Mouse (Mus musculus): ENCODE results near the gene Hist1h2bl. TPM values are rescaled to one million over a fixed set of nuclear protein-coding genes. Genes with fewer than 3 reads are reported as not detected.

Gene Hist1h2bl
- polyA plus RNA-seq, 1 experiment from 2014 or later: not detected

DNA sequence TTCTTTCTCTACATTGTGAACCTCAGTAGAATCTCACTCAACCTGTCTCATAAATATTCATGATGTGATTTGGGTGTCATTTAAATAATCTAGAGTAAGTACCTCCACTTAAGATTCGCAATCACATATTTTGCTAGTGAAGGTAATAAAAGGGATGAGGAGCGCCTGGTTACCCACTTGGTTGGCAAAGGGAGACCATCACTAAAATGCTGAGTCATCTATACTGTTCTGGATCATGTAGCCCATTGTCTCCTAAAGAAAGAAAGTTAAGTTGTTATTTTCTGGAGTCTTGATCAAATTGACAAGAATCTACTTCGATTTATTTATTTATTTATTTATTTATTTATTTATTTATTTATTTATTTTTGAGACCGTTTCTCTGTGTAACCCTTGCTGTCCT is 9.3 kb downstream of the Hist1h2bl start:
- Histone ChIP-seq H3K4me1 (no peaks in the 10 kb centered on the region), H3K9ac (replicated peaks) (no peak overlapping the region), H3K27ac (replicated peaks) (no peak overlapping the region), H3K36me3 (no peaks in the 10 kb centered on the region), H3K4me3 (replicated peaks) (no peak overlapping the region), H3K9me3 (replicated peaks) (no peaks in the 10 kb centered on the region), H3K4me2 (no peak overlapping the region), H3K27me3 (replicated peaks) (no peaks in the 10 kb centered on the region)
- WGBS: 73% methylated on average over 4 of the region's 4 CpGs
- no peak for ATAC-seq (ENCODE audit: low FRiP score)

DNA sequence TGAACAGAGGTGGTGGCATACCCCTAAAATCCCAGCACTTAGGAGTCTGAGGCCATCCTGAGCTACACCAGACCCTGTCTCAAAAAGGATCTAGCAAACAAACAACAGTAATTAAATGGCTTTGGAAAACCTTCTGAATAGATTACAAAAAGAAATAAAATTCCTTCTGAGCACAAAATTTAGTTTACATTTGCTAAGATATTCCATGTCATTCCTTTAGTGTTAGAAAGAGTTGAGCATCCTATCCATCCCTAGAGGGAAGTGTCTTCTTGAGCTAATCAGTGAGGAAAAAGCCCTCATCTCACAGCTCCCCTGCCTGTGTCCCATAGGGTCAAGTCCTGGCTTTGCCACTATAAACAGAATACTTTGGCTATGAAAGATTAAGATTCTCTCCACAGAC is 18.1 kb downstream of the Hist1h2bl start, which contains the start of gene Olfr1359:
TSS of gene Olfr1359 (plus strand) at position 301 of the 400 bp plus-strand sequence.
- no peak within 1 kb of the TSS for H3K4me2 ChIP-seq
- H3K4me1 ChIP-seq: no peaks in the 10 kb centered on the region
- no peak for ATAC-seq (ENCODE audit: low FRiP score)
- H3K4me3 ChIP-seq (replicated peaks): no peak within 1 kb of the TSS
- no peaks in the 10 kb centered on the region for H3K36me3 ChIP-seq
- H3K27ac ChIP-seq (replicated peaks): no peak within 1 kb of the TSS
- H3K9ac ChIP-seq (replicated peaks): no peak within 1 kb of the TSS
- H3K27me3 ChIP-seq (replicated peaks): no peaks in the 10 kb centered on the region
- no peaks in the 10 kb centered on the region for H3K9me3 ChIP-seq (replicated peaks)

DNA sequence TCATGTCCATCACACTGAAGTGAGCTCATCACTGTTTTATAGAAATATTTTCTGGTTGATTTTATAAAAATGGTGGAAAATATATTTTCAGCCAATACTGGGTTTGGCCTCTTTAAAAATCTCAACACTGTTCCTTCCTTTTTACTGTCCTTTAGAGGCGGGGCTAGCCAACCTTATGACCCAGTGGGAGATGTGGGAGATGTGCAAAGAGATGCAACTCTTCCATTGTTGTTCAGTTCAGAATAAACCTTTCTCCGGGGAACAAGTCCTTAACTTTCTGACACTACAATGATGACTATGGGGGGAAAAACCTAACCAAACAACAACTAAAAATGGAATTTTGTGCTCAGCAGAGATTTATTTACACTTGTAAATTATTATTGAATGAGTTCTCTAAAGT is 38.6 kb downstream of the Hist1h2bl start, which contains the start of gene Olfr1360:
TSS of gene Olfr1360 (minus strand) at position 101 of the 400 bp plus-strand sequence.
- Histone ChIP-seq H3K4me1 (no peaks in the 10 kb centered on the region), H3K9me3 (replicated peaks) (no peaks in the 10 kb centered on the region), H3K27me3 (replicated peaks) (no peaks in the 10 kb centered on the region), H3K4me2 (no peak within 1 kb of the TSS), H3K36me3 (no peaks in the 10 kb centered on the region), H3K9ac (replicated peaks) (no peak within 1 kb of the TSS), H3K4me3 (replicated peaks) (no peak within 1 kb of the TSS), H3K27ac (replicated peaks) (no peak within 1 kb of the TSS)
- WGBS: 81% methylated on average over 2 of the region's 2 CpGs
- ATAC-seq (ENCODE audit: low FRiP score): no peak

Small RNA genes within 50 kb of the gene (microRNA-seq; reads per million reads assigned to microRNA genes)
- gene Gm44357 (not detected), gene Gm44367 (not detected), gene Gm44454 (not detected)

Other genes starting within 250 kb of the Hist1h2bl start
- 3.0 TPM in 2 replicates for gene Nkapl, start 247.6 kb downstream of the Hist1h2bl start, polyA plus RNA-seq (2015; fragmentation: Nextera tagmentation; extraction: Ambion mirVana)
- 8.7 and 10.0 TPM in 2 replicates for gene Zkscan4, start 237.2 kb downstream of the Hist1h2bl start, polyA plus RNA-seq (2015; fragmentation: Nextera tagmentation; extraction: Ambion mirVana)
- not detected in 2 replicates for gene Gm10065, start 236.7 kb downstream of the Hist1h2bl start, polyA plus RNA-seq (2015; fragmentation: Nextera tagmentation; extraction: Ambion mirVana)
- 0.24 and 0.41 TPM in 2 replicates for gene AK157302, start 220.9 kb downstream of the Hist1h2bl start, polyA plus RNA-seq (2015; fragmentation: Nextera tagmentation; extraction: Ambion mirVana)
- gene Gm11273, start 214.7 kb downstream of the Hist1h2bl start, polyA plus RNA-seq (2015; fragmentation: Nextera tagmentation; extraction: Ambion mirVana): 8.5 and 9.7 TPM in 2 replicates
- gene Zkscan8, start 185.0 kb downstream of the Hist1h2bl start, polyA plus RNA-seq (2015; fragmentation: Nextera tagmentation; extraction: Ambion mirVana): 4.3 and 4.9 TPM in 2 replicates
- gene Olfr1366, start 173.3 kb downstream of the Hist1h2bl start, polyA plus RNA-seq (2015; fragmentation: Nextera tagmentation; extraction: Ambion mirVana): 0.08 and 0.11 TPM in 2 replicates
- 0.04 TPM in 2 replicates for gene Olfr1535, start 156.2 kb downstream of the Hist1h2bl start, polyA plus RNA-seq (2015; fragmentation: Nextera tagmentation; extraction: Ambion mirVana)
- gene Olfr1364, start 134.4 kb downstream of the Hist1h2bl start, polyA plus RNA-seq (2015; fragmentation: Nextera tagmentation; extraction: Ambion mirVana): not detected in 2 replicates
- gene Olfr1362, start 102.1 kb downstream of the Hist1h2bl start, polyA plus RNA-seq (2015; fragmentation: Nextera tagmentation; extraction: Ambion mirVana): not detected in 2 replicates
- gene Olfr11, start 73.6 kb downstream of the Hist1h2bl start, polyA plus RNA-seq (2015; fragmentation: Nextera tagmentation; extraction: Ambion mirVana): 0.04 TPM in 1 of 2 replicates, not detected in the other
- gene Olfr1361, start 52.8 kb downstream of the Hist1h2bl start, polyA plus RNA-seq (2015; fragmentation: Nextera tagmentation; extraction: Ambion mirVana): not detected in 2 replicates
- gene Olfr1360, start 38.7 kb downstream of the Hist1h2bl start, polyA plus RNA-seq (2015; fragmentation: Nextera tagmentation; extraction: Ambion mirVana): not detected in 2 replicates
- gene Olfr1359, start 18.0 kb downstream of the Hist1h2bl start, polyA plus RNA-seq (2015; fragmentation: Nextera tagmentation; extraction: Ambion mirVana): not detected in 2 replicates
- 7.9 and 9.5 TPM in 2 replicates for gene Hist1h2ai, start 279 bp upstream of the Hist1h2bl start, polyA plus RNA-seq (2015; fragmentation: Nextera tagmentation; extraction: Ambion mirVana)
- gene Hist1h3h, start 1.5 kb upstream of the Hist1h2bl start, polyA plus RNA-seq (2015; fragmentation: Nextera tagmentation; extraction: Ambion mirVana): 3.2 and 5.6 TPM in 2 replicates
- 0.87 and 2.3 TPM in 2 replicates for gene Hist1h2bm, start 5.9 kb upstream of the Hist1h2bl start, polyA plus RNA-seq (2015; fragmentation: Nextera tagmentation; extraction: Ambion mirVana)
- 0.45 and 0.56 TPM in 2 replicates for gene Hist1h4j, start 18.9 kb upstream of the Hist1h2bl start, polyA plus RNA-seq (2015; fragmentation: Nextera tagmentation; extraction: Ambion mirVana)
- 2.2 and 2.7 TPM in 2 replicates for gene Hist1h4k, start 34.4 kb upstream of the Hist1h2bl start, polyA plus RNA-seq (2015; fragmentation: Nextera tagmentation; extraction: Ambion mirVana)
- 5.6 and 7.7 TPM in 2 replicates for gene Hist1h2ak, start 37.7 kb upstream of the Hist1h2bl start, polyA plus RNA-seq (2015; fragmentation: Nextera tagmentation; extraction: Ambion mirVana)
- gene Hist1h2bn, start 38.0 kb upstream of the Hist1h2bl start, polyA plus RNA-seq (2015; fragmentation: Nextera tagmentation; extraction: Ambion mirVana): not detected in 2 replicates
- 2.2 and 5.8 TPM in 2 replicates for gene Hist1h1b, start 64.5 kb upstream of the Hist1h2bl start, polyA plus RNA-seq (2015; fragmentation: Nextera tagmentation; extraction: Ambion mirVana)
- gene Hist1h3i, start 67.2 kb upstream of the Hist1h2bl start, polyA plus RNA-seq (2015; fragmentation: Nextera tagmentation; extraction: Ambion mirVana): 20.1 and 38.6 TPM in 2 replicates
- 4.1 TPM in 1 of 2 replicates, not detected in the other for gene Hist1h2an, start 71.1 kb upstream of the Hist1h2bl start, polyA plus RNA-seq (2015; fragmentation: Nextera tagmentation; extraction: Ambion mirVana)
- gene Hist1h2bp, start 71.3 kb upstream of the Hist1h2bl start, polyA plus RNA-seq (2015; fragmentation: Nextera tagmentation; extraction: Ambion mirVana): 0.56 and 1.8 TPM in 2 replicates
- gene Hist1h2bq, start 94.1 kb upstream of the Hist1h2bl start, polyA plus RNA-seq (2015; fragmentation: Nextera tagmentation; extraction: Ambion mirVana): 3.9 and 10.2 TPM in 2 replicates
- 1.5 TPM in 1 of 2 replicates, not detected in the other for gene Hist1h2ao, start 94.3 kb upstream of the Hist1h2bl start, polyA plus RNA-seq (2015; fragmentation: Nextera tagmentation; extraction: Ambion mirVana)
- gene Hist1h4m, start 95.6 kb upstream of the Hist1h2bl start, polyA plus RNA-seq (2015; fragmentation: Nextera tagmentation; extraction: Ambion mirVana): not detected in 2 replicates
- 3.9 and 6.9 TPM in 2 replicates for gene Hist1h4n, start 116.1 kb upstream of the Hist1h2bl start, polyA plus RNA-seq (2015; fragmentation: Nextera tagmentation; extraction: Ambion mirVana)
- 380 and 932 TPM in 2 replicates for gene Hist1h2ap, start 117.4 kb upstream of the Hist1h2bl start, polyA plus RNA-seq (2015; fragmentation: Nextera tagmentation; extraction: Ambion mirVana)
- 3.4 and 10.4 TPM in 2 replicates for gene Hist1h2br, start 117.6 kb upstream of the Hist1h2bl start, polyA plus RNA-seq (2015; fragmentation: Nextera tagmentation; extraction: Ambion mirVana)
- gene Zfp184, start 229.0 kb upstream of the Hist1h2bl start, polyA plus RNA-seq (2015; fragmentation: Nextera tagmentation; extraction: Ambion mirVana): 10.3 and 11.5 TPM in 2 replicates